Mouse (Mus musculus) cerebellum, postnatal 10 days (tissue): ENCODE results near the gene Fbxl13.
A peak's percentile ranks its signal among the peaks of the same experiment; 100 is the strongest.
"Not testable (repeated sequence)": the region's sequence is repeated elsewhere in the genome, so short reads cannot be mapped to it uniquely, and the experiment has no call there.

ENCODE experiments used
- DNase-seq, 2 experiments: peaks; one replicate each; pipeline ENCODE4 v3.0.0; 2021; ENCODE audit warnings: mixed read lengths in 2 of 2

Gene Fbxl13

GRCm38 (mm10) chr5:21656912-21657311, 11.5 kb upstream of the Fbxl13 start:
- DNase-seq, result no peak

GRCm38 (mm10) chr5:21651885-21652612, 6.6 kb upstream of the Fbxl13 start:
- DNase-seq, result no peak

- no peak for DNase-seq
Measured at GRCm38 (mm10) chr5:21650736-21651135, 5.3 kb upstream of the Fbxl13 start.

GRCm38 (mm10) chr5:21646133-21646491, 678 bp upstream of the Fbxl13 start:
- no peak for DNase-seq

GRCm38 (mm10) chr5:21644891-21645438, 469 bp downstream of the Fbxl13 start:
- DNase-seq, result peak; percentile 59 to 63

- no peak for DNase-seq
Measured at GRCm38 (mm10) chr5:21643606-21644005, 1.8 kb downstream of the Fbxl13 start.

- DNase-seq, result peak; percentile 72 to 78
Measured at GRCm38 (mm10) chr5:21640961-21641360, 4.5 kb downstream of the Fbxl13 start.

GRCm38 (mm10) chr5:21625916-21626315, 19.5 kb downstream of the Fbxl13 start:
- DNase-seq, result no peak

- no peak for DNase-seq
Measured at GRCm38 (mm10) chr5:21616450-21617009, 28.9 kb downstream of the Fbxl13 start.

GRCm38 (mm10) chr5:21614299-21614698, 31.1 kb downstream of the Fbxl13 start:
- DNase-seq, result not testable (repeated sequence)

GRCm38 (mm10) chr5:21610996-21611395, 34.4 kb downstream of the Fbxl13 start:
- no peak for DNase-seq

GRCm38 (mm10) chr5:21608311-21609304, 36.8 kb downstream of the Fbxl13 start:
- DNase-seq, result peak; percentile 63

- DNase-seq, result no peak
Measured at GRCm38 (mm10) chr5:21605936-21606335, 39.5 kb downstream of the Fbxl13 start.

GRCm38 (mm10) chr5:21599961-21600360, 45.5 kb downstream of the Fbxl13 start:
- no peak for DNase-seq

GRCm38 (mm10) chr5:21599536-21599935, 45.9 kb downstream of the Fbxl13 start:
- DNase-seq, result not testable (repeated sequence)

GRCm38 (mm10) chr5:21593201-21593709, 52.2 kb downstream of the Fbxl13 start:
- no peak for DNase-seq

- DNase-seq, result no peak
Measured at GRCm38 (mm10) chr5:21592106-21592505, 53.3 kb downstream of the Fbxl13 start.

- DNase-seq, result no peak
Measured at GRCm38 (mm10) chr5:21588220-21588619, 57.2 kb downstream of the Fbxl13 start.

- DNase-seq, result no peak
Measured at GRCm38 (mm10) chr5:21587683-21588082, 57.8 kb downstream of the Fbxl13 start.

- DNase-seq, result peak; percentile 69 to 71
Measured at GRCm38 (mm10) chr5:21586763-21587162, 58.7 kb downstream of the Fbxl13 start.

GRCm38 (mm10) chr5:21578136-21578535, 67.3 kb downstream of the Fbxl13 start:
- no peak for DNase-seq

GRCm38 (mm10) chr5:21575210-21575550, 70.3 kb downstream of the Fbxl13 start:
- DNase-seq, result no peak
